Mouse (Mus musculus) mouse embryonic stem cell (cell line): Measurements from ENCODE around the gene Pdia6.

Experiments used
- in situ Hi-C, 2 experiments: fragments of 300-500 bp; cut with MboI; formaldehyde crosslinking; loops; 1 replicate in 1 of 2; 3 replicates in 1 of 2; pipeline ENCODE4 v1.14.3; 2019 to 2020; ENCODE audit warnings: low sequenced_read_pairs in 2 of 2, low pct_unique_long_range_greater_than_20kb in 1 of 2, mixed read lengths in 1 of 2; ENCODE audit not compliant: unreplicated experiment in 1 of 2

Pdia6 gene

DNA sequence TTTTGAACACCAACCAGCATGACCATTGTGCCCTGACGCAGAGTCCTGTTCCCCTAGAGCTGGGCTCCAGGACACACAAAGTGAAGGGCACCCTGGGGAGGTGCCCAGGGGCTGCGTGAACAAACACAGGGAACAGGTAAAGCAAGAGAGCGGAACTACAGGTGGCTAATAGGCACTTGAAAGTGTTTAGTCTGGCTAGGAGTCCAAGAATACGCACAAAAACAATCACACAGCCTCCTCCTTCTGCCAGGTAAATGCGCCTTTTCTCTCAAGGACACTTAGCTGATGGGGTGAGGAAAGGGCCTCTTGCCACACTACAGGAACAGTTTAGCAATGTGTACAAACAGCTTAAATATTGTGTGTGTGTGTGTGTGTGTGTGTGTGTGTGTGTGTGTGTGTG lies 49.8 kb downstream of the Pdia6 start:
- in situ Hi-C loops, result no loop called here

DNA sequence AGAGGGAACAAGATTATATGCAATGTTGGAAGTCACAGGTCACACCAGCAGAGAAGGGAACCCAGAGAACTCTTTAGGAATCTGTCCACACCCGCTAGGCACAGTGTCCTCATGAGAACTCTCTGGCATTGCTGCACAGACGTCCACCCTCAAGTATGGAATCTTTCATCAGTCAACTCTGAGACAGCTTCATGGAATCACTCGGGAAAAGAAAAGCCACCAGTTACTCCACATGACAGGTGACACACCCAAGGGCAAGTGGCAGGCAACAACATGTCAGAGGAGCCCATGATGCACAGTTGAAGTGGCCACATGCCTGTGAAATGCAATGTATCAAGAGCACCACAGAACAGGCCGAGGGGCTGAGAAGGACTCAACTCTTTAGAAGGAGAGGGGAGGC lies 51.6 kb downstream of the Pdia6 start:
- in situ Hi-C loops, result no loop called here

DNA sequence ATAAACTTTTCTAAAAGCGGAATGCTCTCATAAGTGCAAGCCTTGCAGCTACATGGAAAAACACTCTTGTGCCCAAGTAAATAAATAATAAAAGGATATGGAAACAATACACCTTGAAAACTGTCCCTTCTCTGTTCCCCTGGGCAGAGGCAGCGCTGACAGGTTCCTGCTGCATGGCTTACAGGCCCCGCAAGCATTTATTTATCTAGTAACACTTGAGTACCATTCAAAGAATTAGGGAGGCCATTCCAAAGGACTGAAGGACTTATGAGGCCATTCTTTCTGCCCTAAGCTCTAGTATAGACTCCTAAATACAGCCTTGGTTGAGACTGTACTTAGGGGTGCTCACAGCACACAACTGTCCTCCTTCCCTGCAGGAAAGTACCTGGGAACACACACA lies 52.1 kb downstream of the Pdia6 start:
- in situ Hi-C loops, result no loop called here

DNA sequence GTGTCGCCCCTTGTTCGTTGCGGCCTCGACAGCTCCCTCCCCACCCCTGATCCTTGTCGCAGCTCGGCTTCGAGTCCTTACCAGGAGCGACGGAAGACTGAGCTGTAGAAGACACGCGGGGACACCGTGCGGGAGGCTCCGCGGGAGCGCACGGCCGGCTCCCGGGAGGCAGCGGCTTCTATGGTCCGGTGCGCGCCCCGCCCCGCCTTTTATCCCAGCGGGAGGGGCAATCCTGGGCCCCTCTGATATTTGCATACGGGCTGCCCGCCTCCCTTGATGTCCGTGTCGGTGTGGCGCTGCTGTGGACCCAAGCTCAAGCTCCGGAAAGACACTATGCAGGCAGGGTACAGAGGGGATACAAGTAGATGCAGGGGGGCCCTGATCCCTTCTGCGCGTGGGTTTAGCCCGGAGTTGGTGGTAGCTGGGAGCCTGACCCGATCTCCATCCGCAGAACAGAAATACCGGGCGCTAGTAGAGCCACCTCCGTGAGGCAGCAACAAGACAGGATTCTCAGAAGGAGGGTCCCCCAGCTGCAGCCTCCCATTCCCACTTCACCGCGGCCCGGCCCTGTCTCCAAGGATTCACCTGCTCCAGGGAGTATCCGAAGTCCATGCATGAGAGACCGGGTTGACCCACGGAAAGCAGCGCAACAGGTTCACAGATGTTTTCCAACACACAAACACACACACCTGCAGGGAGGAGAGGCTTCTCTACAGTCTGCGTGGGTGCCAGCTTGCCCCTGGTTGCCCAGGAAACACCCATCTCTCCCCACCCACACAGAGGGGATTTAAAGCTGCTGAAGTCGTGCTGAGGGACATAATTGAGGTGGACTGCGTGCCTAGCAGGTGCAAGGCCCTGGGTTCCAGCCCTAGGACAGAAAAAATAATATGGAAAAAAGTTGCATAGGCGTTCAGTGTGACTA lies 58.5 kb downstream of the Pdia6 start:
- in situ Hi-C loops, result no loop called here

GRCm38 (mm10) chr12:17329259-17329658 lies 62.9 kb downstream of the Pdia6 start, which contains the start of gene Atp6v1c2:
TSS of gene Atp6v1c2 (minus strand) at chr12:17329359.
- in situ Hi-C loops, result no loop called here

DNA sequence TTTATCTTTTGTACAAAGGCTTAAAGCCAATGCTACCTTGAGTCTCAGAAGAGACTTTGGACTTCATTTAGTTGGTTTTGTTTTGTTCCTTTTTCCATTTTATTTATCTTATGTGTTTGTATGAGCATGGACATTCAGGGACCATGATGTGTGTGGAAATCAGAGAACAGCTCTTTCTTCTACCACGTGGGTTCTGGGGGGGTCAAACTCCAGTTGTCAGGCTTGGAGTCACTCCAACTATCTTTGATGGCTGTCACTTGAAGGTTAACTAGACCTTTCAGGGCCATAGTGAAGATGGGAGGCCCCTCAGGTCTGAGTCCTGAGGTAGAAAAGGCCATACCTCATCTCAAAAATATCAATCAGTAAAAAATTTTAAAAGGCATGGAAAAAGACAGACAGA lies 67.1 kb downstream of the Pdia6 start:
- in situ Hi-C loops, result no loop called here
